Mouse (Mus musculus): ENCODE data around the gene Iqcf3. TPM values are rescaled to one million over a fixed set of nuclear protein-coding genes. Genes with fewer than 3 reads are reported as not detected.
"Not testable (repeated sequence)": the region's sequence is repeated elsewhere in the genome, so short reads cannot be mapped to it uniquely, and the experiment has no call there.

Iqcf3 gene
- total and polyA plus RNA-seq, 2 experiments from 2014 or later: not detected

GRCm38 (mm10) chr9:106514273-106514672 lies 47.2 kb downstream of the Iqcf3 start, which contains the start of gene Iqcf5:
Gene Iqcf5, plus strand, starts transcription at chr9:106514573.
- ATAC-seq (no peak), DNase-seq (ENCODE audit: low spot score) (no peak)
- no peak within 1 kb of the TSS for H3K4me2 ChIP-seq (ENCODE audit: low read depth, low read length)
- H3K9me3 ChIP-seq (ENCODE audit: low read length): no peaks in the 10 kb centered on the region
- TF ChIP-seq CTCF (IDR thresholded peaks at IDR 0.05; ENCODE audit: low read depth): no peak
- no peak within 1 kb of the TSS for H3K9ac ChIP-seq (replicated peaks; ENCODE audit: low read length)
- 89% methylated on average over 4 of the region's 4 CpGs for WGBS
- H3K36me3 ChIP-seq (ENCODE audit: insufficient read depth, low read length): no peaks in the 10 kb centered on the region
- H3K4me1 ChIP-seq (ENCODE audit: insufficient read depth, low read length): no peaks in the 10 kb centered on the region
- H3K27ac ChIP-seq: no peak within 1 kb of the TSS
- no peaks in the 10 kb centered on the region for H3K27me3 ChIP-seq (ENCODE audit: insufficient read depth, low read length)
- no peak within 1 kb of the TSS for H3K4me3 ChIP-seq (ENCODE audit: low read length)

DNA sequence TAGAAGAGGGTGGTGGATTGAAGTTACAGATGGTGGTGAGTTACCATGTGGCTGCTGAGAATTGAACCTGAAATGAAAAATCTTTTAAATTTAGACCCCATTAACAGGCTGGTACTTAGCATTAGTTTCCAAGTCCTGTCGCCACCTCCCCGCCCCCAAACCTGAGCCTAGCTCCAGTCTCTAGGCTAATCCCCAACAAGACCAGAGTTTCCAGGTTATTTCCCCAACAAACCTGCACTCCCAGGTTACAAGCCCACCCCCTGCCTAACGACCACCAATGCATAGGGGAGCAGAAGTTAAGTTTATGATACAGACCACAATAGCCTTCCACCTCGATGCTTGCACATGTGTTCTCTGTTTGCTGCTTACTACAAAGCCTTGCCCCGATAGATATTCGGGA lies 47.9 kb downstream of the Iqcf3 start:
- H3K27ac ChIP-seq: no peak overlapping the region
- H3K36me3 ChIP-seq (ENCODE audit: insufficient read depth, low read length): no peaks in the 10 kb centered on the region
- no peak for TF ChIP-seq CTCF (IDR thresholded peaks at IDR 0.05; ENCODE audit: low read depth)
- H3K27me3 ChIP-seq (ENCODE audit: insufficient read depth, low read length): no peaks in the 10 kb centered on the region
- H3K9ac ChIP-seq (replicated peaks; ENCODE audit: low read length): no peak overlapping the region
- no peak for DNase-seq (ENCODE audit: low spot score)
- no peak for ATAC-seq
- WGBS: 83% methylated on average over 6 of the region's 6 CpGs
- H3K4me3 ChIP-seq (ENCODE audit: low read length): no peak overlapping the region
- no peak overlapping the region for H3K4me2 ChIP-seq (ENCODE audit: low read depth, low read length)
- H3K9me3 ChIP-seq (ENCODE audit: low read length): no peaks in the 10 kb centered on the region
- H3K4me1 ChIP-seq (ENCODE audit: insufficient read depth, low read length): no peaks in the 10 kb centered on the region

- H3K36me3 ChIP-seq (ENCODE audit: insufficient read depth, low read length): no peaks in the 10 kb centered on the region
Measured at GRCm38 (mm10) chr9:106512729-106513450, 48.5 kb downstream of the Iqcf3 start.

GRCm38 (mm10) chr9:106509356-106509755 lies 52.1 kb downstream of the Iqcf3 start:
- DNase-seq (ENCODE audit: low spot score): no peak

More at GRCm38 (mm10) chr9:106512729-106513450, 48.5 kb downstream of the Iqcf3 start:
- no peak overlapping the region for H3K9ac ChIP-seq (replicated peaks; ENCODE audit: low read length)
- DNase-seq (ENCODE audit: low spot score): peak; percentile 23
- no peaks in the 10 kb centered on the region for H3K4me1 ChIP-seq (ENCODE audit: insufficient read depth, low read length)
- no peaks in the 10 kb centered on the region for H3K27me3 ChIP-seq (ENCODE audit: insufficient read depth, low read length)
- WGBS: 57% methylated on average over 13 of the region's 13 CpGs
- TF ChIP-seq CTCF (IDR thresholded peaks at IDR 0.05; ENCODE audit: low read depth): no peak
- no peak overlapping the region for H3K27ac ChIP-seq
- H3K4me2 ChIP-seq (ENCODE audit: low read depth, low read length): no peak overlapping the region
- no peak for ATAC-seq
- H3K9me3 ChIP-seq (ENCODE audit: low read length): no peaks in the 10 kb centered on the region
- H3K4me3 ChIP-seq (ENCODE audit: low read length): no peak overlapping the region

DNA sequence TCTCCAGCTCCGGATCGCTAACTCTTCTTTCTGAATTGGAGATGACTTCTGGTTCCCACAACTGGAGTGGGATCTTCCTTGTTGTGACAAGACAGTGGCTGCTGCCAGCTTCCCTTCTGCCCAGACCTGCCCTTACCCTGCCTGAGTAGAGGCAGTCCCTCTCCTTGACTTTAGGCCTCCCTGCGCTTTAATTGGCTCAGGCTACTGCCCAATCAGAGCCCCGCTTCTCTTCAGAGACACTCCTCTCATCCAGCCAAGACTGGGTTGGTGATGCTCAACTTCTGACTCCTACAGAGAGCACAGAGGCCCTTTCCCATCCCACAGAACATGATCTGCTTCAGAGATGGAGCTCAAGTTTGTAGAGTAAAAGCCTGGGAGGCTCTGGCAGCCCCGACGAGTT lies 57.2 kb downstream of the Iqcf3 start:
- Histone ChIP-seq H3K4me1 (ENCODE audit: insufficient read depth, low read length) (no peaks in the 10 kb centered on the region), H3K27ac (no peak overlapping the region), H3K36me3 (ENCODE audit: insufficient read depth, low read length) (no peaks in the 10 kb centered on the region), H3K9me3 (ENCODE audit: low read length) (no peaks in the 10 kb centered on the region), H3K9ac (replicated peaks; ENCODE audit: low read length) (no peak overlapping the region), H3K4me2 (ENCODE audit: low read depth, low read length) (no peak overlapping the region), H3K27me3 (ENCODE audit: insufficient read depth, low read length) (no peaks in the 10 kb centered on the region), H3K4me3 (ENCODE audit: low read length) (no peak overlapping the region)
- TF ChIP-seq CTCF (IDR thresholded peaks at IDR 0.05; ENCODE audit: low read depth): no peak
- no peak for ATAC-seq
- WGBS: 82% methylated on average over 6 of the region's 6 CpGs
- DNase-seq (ENCODE audit: low spot score): no peak

More at GRCm38 (mm10) chr9:106509356-106509755, 52.1 kb downstream of the Iqcf3 start:
- H3K27me3 ChIP-seq (ENCODE audit: insufficient read depth, low read length): no peaks in the 10 kb centered on the region
- no peak overlapping the region for H3K27ac ChIP-seq
- no peak for TF ChIP-seq CTCF (IDR thresholded peaks at IDR 0.05; ENCODE audit: low read depth)
- WGBS: 92% methylated on average over 10 of the region's 10 CpGs
- no peaks in the 10 kb centered on the region for H3K4me1 ChIP-seq (ENCODE audit: insufficient read depth, low read length)
- H3K9me3 ChIP-seq (ENCODE audit: low read length): no peaks in the 10 kb centered on the region
- no peak overlapping the region for H3K9ac ChIP-seq (replicated peaks; ENCODE audit: low read length)
- no peak overlapping the region for H3K4me3 ChIP-seq (ENCODE audit: low read length)
- ATAC-seq: no peak
- H3K36me3 ChIP-seq (ENCODE audit: insufficient read depth, low read length): no peaks in the 10 kb centered on the region
- H3K4me2 ChIP-seq (ENCODE audit: low read depth, low read length): no peak overlapping the region

DNA sequence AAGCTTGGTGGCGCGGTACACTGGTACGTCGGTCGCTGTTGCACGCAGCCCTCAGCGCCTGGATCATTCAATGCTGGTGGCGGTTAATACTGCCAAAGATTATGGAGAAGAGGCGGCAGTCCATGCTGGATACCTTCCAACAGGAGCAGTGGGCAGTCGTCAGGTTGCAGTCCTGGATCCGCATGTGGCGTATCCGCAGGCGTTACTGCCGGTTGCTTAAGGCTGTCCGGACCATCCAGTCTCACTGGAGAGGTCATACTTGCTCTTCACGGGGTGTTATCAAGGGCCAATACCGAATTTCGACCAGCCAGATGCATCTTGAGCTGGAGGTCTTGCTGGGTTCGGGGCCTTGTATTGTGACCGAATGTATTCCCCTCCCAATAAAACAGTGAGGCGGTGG lies 59.6 kb downstream of the Iqcf3 start:
- Histone ChIP-seq H3K36me3 (ENCODE audit: insufficient read depth, low read length) (no peaks in the 10 kb centered on the region), H3K9ac (replicated peaks; ENCODE audit: low read length) (no peak overlapping the region), H3K9me3 (ENCODE audit: low read length) (no peaks in the 10 kb centered on the region), H3K4me3 (ENCODE audit: low read length) (no peak overlapping the region), H3K27ac (no peak overlapping the region), H3K4me2 (ENCODE audit: low read depth, low read length) (no peak overlapping the region), H3K4me1 (ENCODE audit: insufficient read depth, low read length) (no peaks in the 10 kb centered on the region), H3K27me3 (ENCODE audit: insufficient read depth, low read length) (no peaks in the 10 kb centered on the region)
- DNase-seq (ENCODE audit: low spot score) (no peak), ATAC-seq (no peak)
- WGBS: 84% methylated on average over 22 of the region's 22 CpGs
- TF ChIP-seq CTCF (IDR thresholded peaks at IDR 0.05; ENCODE audit: low read depth): no peak

GRCm38 (mm10) chr9:106499667-106500066 lies 61.8 kb downstream of the Iqcf3 start, which contains the start of gene Iqcf1:
Gene Iqcf1, plus strand, starts transcription at chr9:106499967.
- no peak within 1 kb of the TSS for H3K9ac ChIP-seq (replicated peaks; ENCODE audit: low read length)
- WGBS: 93% methylated on average over 6 of the region's 6 CpGs

DNA sequence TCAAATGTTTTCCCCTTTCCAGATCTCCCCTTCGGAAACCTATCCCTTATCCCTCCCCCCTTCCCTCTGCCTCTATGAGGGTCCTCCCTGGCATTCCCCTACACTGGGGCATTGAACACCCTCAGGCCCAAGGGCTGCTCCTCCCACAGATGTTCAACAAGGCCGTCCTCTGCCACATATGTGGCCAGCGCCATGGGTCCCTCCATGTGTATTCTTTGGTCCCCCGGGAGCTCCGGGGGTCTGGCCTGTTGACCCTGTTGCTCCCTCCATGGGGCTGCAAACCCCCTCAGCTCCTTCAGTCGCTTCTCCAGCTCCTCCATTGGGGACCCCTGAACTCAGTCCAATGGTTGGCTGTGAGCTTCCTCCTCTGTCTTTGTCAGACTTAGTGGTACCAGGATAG lies 73.8 kb downstream of the Iqcf3 start:
- H3K4me2 ChIP-seq (ENCODE audit: low read depth, low read length); H3K9ac ChIP-seq (replicated peaks; ENCODE audit: low read length); ATAC-seq; H3K4me1 ChIP-seq (ENCODE audit: insufficient read depth, low read length); H3K27ac ChIP-seq; H3K27me3 ChIP-seq (ENCODE audit: insufficient read depth, low read length); H3K4me3 ChIP-seq (ENCODE audit: low read length); DNase-seq (ENCODE audit: low spot score); H3K9me3 ChIP-seq (ENCODE audit: low read length): not testable (repeated sequence)
- WGBS: 81% methylated on average over 6 of the region's 6 CpGs
- H3K36me3 ChIP-seq (ENCODE audit: insufficient read depth, low read length): peaks cover 28% of the 10 kb centered on the region

More at GRCm38 (mm10) chr9:106499667-106500066, 61.8 kb downstream of the Iqcf3 start, which contains the start of gene Iqcf1:
- Histone ChIP-seq H3K4me1 (ENCODE audit: insufficient read depth, low read length) (no peaks in the 10 kb centered on the region), H3K4me2 (ENCODE audit: low read depth, low read length) (no peak within 1 kb of the TSS), H3K9me3 (ENCODE audit: low read length) (no peaks in the 10 kb centered on the region), H3K27me3 (ENCODE audit: insufficient read depth, low read length) (no peaks in the 10 kb centered on the region), H3K4me3 (ENCODE audit: low read length) (no peak within 1 kb of the TSS), H3K27ac (no peak within 1 kb of the TSS), H3K36me3 (ENCODE audit: insufficient read depth, low read length) (no peaks in the 10 kb centered on the region)
- no peak for ATAC-seq
- TF ChIP-seq CTCF (IDR thresholded peaks at IDR 0.05; ENCODE audit: low read depth): no peak
- DNase-seq (ENCODE audit: low spot score): no peak

Measured in hindbrain, postnatal 0 days (tissue).